Mouse (Mus musculus) cerebellum, postnatal 14 days (tissue): ENCODE data around the gene 1700086D15Rik.

Source experiments
- DNase-seq, 2 experiments: peaks; one replicate each; pipeline ENCODE4 v3.0.0; 2021; ENCODE audit warnings: mixed read lengths in 2 of 2

1700086D15Rik gene

DNA sequence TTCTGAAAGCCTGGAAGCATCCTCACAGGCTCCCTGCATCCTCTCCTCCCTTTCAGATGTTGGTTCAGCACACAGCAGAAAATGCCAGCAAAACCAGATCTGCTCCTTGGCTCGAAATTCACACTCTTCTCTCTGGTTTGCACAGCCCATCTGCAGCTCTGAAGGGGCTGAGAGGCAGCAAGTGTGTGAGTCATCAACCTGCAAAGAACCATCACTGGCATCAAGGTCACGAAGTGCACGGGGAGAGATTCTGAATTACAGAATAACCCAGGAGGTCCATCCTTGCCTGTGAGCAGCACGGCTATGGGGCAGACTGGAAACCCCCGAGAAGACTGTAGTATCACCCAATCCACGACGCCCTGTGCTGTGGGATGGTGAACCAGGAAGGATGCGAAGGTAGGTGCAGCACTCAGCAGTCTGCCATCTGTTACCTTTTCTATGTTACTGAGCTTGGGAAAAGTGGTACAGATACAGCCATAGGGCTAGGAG is 24.4 kb downstream of the 1700086D15Rik start:
- peak; percentile 54 to 64 for DNase-seq

DNA sequence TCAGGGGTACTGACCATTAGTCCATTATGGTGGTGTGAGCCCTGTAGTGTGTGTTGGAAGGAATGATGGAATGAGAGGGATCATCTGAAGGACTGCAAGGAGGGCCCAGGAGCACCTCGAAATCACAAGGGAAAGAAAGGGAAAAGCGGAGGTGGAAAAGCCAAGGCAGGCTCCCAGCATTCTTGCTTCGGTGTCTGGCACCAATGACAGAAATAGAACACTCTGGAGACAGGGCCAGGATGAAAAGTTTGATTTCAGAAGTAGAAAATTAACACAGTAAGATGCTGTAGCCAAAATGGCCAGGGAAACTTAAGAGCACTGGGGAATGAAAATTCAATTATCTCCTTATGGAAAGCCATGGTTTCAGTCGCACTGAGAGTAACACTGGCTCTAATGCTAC is 26.0 kb downstream of the 1700086D15Rik start:
- DNase-seq, result no peak

DNA sequence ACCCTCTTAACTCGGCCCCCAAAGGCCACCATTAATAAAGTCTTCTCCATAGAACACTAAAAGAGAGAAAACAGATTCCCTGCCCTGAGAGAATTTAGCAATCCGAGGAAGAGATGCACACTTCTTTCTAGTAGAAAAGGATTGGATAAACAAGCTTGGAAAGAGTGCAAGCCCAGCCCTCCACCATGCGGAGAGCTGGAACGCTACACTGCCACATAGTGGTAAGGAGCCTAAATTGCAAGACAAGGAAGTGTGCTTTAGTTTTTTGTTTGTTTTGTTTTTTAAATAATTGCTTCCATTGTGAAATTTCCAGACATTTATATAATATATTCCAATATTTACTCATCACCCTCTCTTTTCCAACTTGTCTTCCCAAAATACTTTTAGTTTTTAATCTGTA is 30.6 kb downstream of the 1700086D15Rik start:
- DNase-seq, result no peak

DNA sequence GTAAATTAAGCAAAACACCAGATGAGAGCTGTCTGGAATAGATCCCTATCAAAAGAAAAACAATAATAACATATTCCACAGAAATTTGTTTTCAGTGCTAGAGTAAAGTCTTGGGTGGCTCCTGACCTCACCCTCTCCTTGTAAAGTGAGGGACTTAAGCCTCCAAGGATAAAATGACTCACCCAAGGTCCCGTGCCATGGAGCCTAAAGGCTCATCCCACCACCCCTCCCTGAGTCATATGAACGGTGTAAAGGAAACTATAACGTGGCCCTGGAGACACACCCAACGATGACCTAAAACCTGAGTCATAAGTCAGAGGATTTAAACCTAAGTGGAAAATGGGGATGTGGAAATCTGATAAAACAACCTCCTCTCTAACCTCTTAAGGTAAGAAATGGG is 31.0 kb downstream of the 1700086D15Rik start:
- DNase-seq, result no peak

DNA sequence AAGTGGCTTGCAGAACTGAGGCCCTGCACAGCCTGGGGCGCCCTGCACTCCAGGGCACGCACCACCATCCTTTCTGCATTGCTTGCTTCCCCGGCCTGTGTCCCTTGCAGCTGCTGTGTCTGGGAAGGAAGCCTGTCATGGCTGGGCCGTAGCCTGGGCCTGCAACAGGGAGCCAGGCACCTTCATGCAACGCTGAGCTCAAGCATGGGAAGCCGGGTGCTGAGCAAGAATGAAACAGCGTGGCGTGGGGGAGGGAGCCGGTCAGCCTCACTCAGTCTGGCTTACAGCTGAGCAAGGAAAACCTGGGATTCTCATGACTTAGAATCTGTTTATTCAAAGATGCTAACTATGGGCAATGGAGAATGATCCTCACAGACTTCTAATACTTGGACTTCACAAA is 33.1 kb downstream of the 1700086D15Rik start:
- peak; percentile 57 to 63 for DNase-seq

DNA sequence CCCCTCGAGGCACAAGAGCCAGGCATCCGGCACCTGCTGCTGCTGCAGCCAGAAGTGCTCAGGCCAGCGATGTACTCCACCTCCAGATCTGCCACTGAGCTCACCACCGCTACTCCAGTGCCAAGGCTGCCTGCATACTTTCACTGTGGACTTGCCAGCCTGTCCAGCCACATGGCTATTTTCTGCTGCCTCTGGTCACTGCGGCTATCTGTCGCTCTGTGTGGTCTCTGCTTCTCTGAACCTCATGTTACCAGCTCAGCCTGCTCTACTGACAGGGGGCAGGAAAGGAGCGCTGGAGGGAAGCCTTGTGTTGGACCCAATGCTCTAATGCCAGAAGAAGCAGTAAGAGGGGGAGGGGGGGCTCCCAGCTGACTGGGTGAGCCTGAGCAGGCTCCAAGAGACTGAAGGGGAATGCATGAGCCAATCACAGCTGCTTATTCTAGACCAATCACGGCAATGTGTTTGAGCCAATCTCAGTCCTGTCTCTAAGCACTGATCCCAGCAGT is 34.7 kb downstream of the 1700086D15Rik start:
- peak; percentile 58 to 73 for DNase-seq

DNA sequence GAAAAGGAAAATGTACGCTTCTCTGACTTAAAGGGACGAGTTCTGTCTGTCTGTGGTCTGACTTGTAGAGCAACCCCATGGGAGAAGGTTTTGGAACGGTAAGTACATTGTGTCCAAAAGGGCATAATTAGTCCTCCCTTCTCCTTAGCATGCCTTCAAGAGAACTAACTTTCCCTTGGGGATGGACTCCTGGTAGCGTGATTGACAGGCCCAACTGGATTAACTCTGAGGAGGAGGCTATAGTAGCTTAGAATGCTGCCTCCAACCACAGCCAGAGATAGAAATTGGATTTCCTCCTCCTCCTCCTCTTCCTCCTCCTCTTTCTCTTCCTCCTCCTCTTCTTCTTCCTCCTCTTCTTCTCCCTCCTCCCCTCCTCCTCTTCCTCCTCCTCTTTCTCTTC is 39.4 kb downstream of the 1700086D15Rik start:
- DNase-seq, result no peak

DNA sequence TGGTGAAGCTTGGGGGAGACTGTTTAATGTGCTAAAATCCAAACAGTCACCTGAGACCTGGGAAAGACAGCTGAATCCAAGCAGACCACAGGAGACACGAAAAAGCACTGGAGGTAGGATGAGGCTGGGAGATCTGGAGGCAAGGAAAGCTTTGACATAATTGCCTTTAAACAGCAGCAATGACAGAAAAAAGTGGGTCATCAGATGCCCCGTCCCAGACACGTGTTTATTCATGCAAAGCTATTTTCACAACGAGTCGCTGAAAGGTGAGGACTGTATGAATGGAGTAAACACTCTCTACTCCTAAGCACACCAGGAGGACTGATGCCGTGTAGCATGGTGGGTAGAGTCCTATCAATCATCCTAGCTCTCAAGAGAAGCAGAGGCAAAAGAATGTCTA is 43.9 kb downstream of the 1700086D15Rik start:
- no peak for DNase-seq

DNA sequence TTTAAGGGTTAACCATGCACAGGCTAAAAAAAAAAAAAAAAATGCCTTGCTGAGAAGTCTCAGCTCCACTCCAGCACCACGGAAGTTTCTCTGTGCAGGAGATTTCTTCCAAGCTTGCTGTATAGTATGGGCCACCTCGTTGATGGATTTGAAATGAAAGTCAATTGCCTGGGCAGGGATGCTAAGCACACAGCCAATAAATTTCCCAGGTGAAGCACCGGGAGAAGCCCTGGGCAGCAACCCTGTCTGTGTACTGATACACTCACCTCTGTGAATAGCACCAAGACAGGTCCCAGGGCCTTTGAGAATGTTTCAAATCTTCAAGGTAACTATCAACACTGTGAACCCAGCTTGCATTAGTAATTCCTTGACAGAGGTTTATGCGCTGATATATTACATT is 47.6 kb downstream of the 1700086D15Rik start:
- DNase-seq, result no peak

DNA sequence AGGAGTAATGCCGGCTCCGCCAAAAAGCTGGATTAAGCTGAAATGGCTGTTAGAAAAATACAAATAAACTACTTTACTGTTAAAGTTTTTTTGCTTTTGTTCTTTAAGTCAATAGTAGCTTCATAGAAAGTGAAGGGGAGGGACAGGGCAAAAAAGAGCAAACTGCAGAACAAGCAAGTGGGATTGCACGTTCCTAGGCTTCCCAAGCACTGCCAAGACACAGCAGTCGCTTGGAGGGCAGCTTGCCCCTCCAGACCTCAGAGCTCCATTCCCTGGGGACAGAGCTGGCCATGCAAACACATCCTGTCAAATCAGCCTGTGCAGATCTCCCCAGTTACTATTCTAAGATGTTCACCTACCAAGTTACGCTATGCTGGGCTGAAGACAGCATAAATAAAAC is 48.0 kb downstream of the 1700086D15Rik start:
- DNase-seq, result peak; percentile 55 to 70

DNA sequence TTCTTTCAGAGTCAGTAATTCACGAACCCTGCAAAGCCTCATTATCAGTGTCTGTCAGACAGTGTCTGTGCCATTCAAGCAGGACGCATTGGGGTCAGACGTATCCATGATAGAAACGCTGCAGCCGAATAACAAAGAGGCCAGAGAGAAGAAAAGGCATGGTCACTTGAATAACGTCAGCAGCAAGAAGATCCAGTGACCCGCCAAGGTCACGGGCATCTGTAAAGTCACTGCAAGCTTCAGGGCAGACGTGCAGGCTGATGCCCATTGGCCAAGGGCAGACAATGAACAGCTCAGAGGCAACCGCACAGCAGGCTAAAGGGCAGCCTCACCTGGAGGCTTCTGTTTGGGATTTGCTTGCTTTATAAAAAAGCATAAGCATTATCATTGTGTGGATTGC is 49.6 kb downstream of the 1700086D15Rik start:
- no peak for DNase-seq

DNA sequence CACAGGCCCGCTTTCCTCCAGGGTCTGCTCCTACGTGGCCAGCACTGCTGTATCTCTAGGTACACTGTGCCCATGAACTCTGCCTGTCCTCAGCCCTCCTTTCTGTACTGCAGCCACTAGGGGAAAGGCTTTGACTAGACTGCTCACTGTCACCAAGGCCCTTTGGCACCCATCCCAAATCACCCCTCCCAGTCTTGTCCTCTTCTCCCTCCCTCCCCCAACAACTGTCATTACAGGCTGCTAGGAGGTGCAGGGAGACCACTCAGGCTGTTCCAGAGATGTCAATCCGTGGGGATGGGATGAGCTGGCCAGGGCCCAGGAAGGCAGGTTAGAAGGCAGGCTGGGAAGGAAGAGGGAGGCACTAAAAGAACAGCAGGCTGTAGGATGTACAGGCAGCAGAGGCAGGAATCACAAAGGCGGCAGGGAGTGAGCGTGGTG is 51.9 kb downstream of the 1700086D15Rik start:
- DNase-seq, result peak; percentile 67 to 85

DNA sequence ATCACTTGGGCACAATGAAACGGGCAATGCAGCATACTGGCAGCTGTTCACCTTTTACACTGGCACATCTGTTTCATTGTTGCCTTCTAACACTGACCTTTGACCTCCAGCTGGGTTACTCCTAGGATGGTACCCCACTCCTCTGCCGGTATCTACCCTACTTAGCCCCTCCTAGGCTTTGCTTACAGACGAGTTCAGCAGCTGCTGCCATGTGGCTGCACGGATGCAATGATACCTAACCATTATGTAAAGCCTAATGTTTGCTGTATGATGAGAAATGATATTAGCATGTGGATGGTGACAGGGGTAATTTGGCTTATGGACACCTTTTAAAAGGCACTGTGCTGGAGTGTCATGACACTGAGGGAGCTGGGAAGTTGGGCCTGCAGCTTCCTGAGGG is 52.5 kb downstream of the 1700086D15Rik start:
- DNase-seq, result no peak

DNA sequence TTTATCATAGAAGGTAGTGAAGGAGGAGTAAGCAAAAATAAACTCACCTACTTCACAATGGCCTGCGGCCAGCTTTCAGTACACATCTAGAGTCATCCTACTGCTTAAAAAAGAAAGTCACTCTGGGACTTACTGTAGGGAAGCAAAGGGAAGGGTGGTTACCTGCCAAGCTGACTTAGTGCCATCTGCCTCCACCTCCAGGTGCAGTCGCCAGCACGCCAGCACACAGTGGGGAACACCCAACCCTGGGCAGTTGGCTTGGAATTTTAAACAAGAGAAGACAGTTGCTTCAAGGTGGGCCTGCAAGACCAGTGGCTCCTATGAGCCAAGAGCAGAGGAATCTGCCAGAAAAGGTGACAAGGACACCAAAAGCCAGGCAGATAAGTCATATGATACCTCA is 55.6 kb downstream of the 1700086D15Rik start:
- peak; percentile 51 to 85 for DNase-seq
